Mouse (Mus musculus) G1E (cell line): ENCODE measurements around the gene Soat2.

Experiments used
- CTCF ChIP-seq: IDR thresholded peaks from 2 replicates; pipeline ENCODE4 v1.5.1; 2012; ENCODE audit warnings: low read depth, low read length, inconsistent platforms, mixed read lengths
- GATA1 ChIP-seq: IDR thresholded peaks from 2 replicates; pipeline ENCODE4 v1.6.1; 2012; ENCODE audit warnings: borderline replicate concordance, low read length, inconsistent platforms, mixed read lengths
- TAL1 ChIP-seq: conservative IDR thresholded peaks from 2 replicates; pipeline ENCODE4 v1.6.1; 2012; ENCODE audit warnings: low read depth, low read length, inconsistent platforms, mixed read lengths

GRCm38 (mm10) chr15:102105764-102106730 lies 44.3 kb upstream of the Soat2 start:
- TF ChIP-seq CTCF (no peak), GATA1 (no peak), TAL1 (no peak)
